Mouse (Mus musculus) frontal cortex, postnatal 25 days (tissue): ENCODE results near the gene Hc.

Source experiments
- DNase-seq, 2 experiments: peaks; one replicate each; pipeline ENCODE4 v3.0.0; 2022; ENCODE audit warnings: low spot score in 2 of 2

Hc gene

GRCm38 (mm10) chr2:35061338-35061737, at the start of gene Hc:
Hc (minus strand) TSS chr2:35061438.
- no peak for DNase-seq

DNA sequence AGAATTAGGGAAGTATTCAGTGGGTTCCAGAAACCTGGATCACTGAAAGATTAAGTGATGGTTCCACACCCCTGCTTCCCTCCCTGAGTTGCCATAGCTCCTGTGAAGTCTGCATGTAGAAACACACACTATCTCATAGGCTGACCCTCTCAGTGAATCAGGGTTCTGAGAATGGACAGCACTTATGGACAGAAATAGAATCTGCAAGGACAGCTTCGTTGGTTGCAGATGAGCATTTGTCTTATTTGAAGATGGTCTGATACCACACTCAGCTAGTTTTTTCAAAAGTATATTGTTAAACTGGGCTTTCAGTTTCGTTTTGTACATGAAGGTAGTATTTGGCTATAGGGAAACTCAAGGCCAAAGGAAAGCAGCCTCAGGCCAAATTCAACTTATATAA, 49.3 kb upstream of the Hc start:
- no peak for DNase-seq

GRCm38 (mm10) chr2:35109924-35110304, 48.7 kb upstream of the Hc start:
- DNase-seq, result no peak

DNA sequence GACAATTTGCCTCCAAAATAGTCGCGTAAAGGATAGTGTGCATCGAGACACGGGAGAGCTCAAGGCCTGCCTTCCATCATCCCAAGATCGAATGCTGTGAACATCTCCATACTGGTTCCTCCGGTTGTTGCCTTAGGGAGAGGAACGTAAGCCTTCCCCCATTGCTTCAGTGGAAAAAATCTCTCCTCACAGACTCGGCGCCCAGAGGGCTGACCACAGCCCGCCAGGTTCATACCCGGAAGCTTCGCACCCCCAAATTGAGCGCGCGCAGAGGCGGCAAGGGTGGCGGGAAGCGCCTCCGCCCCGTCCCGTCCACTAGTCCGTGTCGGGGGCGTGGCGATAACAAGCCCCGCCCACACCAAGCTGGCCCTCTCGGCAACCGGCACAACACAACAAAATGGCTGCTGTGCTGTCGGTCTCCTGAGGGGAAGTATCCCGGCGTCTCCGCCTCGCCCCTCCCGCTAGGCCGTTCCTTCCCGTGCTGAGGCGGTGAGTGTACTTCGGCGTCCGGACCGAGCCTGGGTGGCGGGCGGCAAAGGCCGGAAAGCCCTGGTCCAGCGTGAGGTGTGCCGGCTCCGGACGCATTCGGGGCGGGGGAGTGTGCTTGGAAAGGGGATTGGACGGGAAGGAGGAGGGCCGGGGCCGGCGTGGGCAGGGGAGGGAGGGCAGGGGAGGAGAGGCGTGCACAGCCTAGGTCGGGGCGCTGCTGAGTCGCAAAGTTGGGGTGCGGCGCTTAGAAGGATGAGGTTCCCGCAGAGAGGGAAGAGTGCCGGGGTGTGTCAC, 48.1 kb upstream of the Hc start, which contains the start of gene Cntrl:
Cntrl (plus strand) TSS at position 352 of the 783 bp plus-strand sequence.
- peak; percentile 89 to 93 for DNase-seq

GRCm38 (mm10) chr2:35108712-35109111, 47.5 kb upstream of the Hc start:
- peak in 1 of 2 experiments; percentile 15 for DNase-seq

- no peak for DNase-seq
These were observed 46.9 kb upstream of the Hc start for GRCm38 (mm10) chr2:35107984-35108635.

DNA sequence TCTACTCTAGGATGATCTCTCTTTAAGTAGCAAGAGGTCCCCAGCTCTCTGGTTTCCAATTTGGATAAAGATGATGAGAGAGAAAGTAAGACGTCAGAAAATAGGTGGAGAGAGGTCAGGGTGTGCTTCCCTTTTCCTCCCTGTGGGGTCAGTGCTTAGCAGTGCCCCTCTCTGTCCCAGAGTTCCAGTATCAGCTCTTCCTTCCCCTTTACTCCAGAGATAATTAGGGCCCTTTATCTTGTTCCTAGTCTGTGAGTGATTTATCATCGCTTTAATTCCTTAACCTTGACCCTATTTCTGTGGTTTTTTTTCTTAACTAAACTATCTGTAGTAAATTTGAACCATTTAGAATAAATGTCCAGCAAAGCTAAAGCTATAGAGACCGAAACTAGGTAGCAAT, 43.6 kb upstream of the Hc start:
- no peak for DNase-seq

DNA sequence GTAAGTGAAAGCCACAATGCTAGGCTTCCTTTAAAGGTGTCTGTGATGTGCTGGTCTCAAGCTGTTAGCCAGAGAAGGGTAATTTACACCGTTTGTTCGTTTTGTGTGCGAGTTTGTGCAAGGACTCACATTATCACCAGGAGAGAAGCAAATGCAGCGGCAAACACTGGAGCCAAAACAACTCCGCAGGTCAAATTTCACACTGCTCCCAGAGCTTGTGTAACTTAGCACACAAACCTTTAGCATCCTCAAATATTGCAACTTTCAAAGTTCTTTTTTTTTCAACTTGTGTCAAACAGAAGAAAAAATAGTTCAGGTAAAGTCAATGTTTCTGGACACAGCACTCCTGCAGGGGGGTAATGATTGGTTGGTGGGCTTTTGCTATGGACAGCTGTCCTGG, 42.3 kb upstream of the Hc start:
- DNase-seq, result no peak

GRCm38 (mm10) chr2:35102777-35103176, 41.5 kb upstream of the Hc start:
- DNase-seq, result no peak

DNA sequence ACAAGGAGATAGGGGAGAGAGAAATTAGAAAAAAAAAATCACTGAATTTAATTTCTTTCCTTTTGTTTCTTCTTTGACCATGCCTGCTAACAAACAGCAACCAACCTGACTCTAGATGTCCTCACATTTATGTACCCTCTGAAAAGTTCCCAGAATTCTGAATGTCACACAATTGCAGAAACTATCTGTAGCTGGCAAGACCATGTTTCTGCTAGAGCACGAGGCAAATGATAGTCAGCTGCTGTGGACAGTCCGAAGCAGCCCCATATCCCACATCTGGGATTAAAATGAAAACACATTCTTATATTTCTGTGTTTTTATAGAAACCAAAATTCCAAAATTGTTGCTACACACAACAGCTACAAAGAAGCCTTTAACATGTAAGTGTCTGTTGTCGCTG, 40.2 kb upstream of the Hc start, which contains the start of gene AI182371:
AI182371 (minus strand) TSS at position 101 of the 400 bp plus-strand sequence.
- no peak for DNase-seq

DNA sequence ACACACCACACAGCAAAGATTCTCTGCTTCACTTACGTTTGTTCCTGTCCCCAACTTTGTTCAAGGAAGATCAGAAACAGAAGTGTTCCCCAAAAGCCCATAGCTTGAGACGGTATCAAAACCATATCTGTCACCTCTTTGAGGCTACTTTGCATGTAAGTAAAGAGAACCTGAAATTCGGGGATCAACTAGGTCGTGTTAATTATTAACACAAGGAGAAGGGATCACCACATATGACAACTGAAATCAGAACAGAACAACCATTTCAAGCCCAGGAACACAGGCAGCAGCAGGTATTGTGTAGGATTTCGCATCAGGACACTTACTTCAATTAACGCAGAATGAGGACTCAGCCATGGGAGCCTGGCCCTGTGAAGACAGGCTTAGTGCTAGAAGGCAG, 39.3 kb upstream of the Hc start:
- no peak for DNase-seq

DNA sequence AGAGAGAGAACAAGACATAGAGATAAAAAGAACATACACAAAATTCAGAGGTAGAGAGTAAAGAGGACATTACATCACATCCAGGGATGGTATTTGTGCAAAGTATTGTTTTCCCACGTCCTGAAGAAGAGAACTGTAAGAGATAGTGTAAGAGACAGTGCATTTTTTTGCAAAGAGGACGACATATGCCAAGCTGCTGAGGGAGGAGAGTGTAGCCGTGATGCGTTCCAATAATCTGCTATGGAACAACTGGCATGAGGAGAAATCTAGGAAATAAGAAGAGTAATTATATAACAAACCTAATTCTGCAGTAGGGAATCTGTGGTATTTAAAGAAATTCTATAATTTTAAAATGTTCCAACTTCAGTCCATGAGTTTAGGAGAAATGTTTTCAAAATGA, 26.2 kb upstream of the Hc start:
- DNase-seq, result no peak

- DNase-seq, result no peak
These were observed 17.9 kb upstream of the Hc start for GRCm38 (mm10) chr2:35079166-35079565.

DNA sequence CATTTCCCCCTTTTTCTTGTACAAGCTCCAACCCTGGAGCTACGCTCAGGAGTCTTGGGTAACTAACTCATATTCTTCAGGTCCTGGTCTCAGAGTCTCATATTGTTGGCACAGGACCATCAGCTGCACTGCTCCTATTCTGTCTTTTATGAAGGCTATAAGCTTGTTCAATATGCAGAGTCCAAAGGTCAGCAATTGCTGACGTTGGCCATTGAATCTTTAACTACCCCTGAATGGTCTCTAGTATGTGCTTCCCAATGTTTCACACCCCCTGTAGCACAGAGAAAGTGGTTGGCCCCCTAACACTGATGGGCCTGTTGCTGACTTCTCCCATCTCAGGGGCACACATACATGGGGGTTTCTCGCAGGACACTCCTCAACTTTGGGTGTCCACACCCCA, 13.1 kb upstream of the Hc start:
- no peak for DNase-seq

GRCm38 (mm10) chr2:35072547-35072946, 11.3 kb upstream of the Hc start:
- no peak for DNase-seq

- no peak for DNase-seq
These were observed 9.0 kb upstream of the Hc start for GRCm38 (mm10) chr2:35070275-35070674.

DNA sequence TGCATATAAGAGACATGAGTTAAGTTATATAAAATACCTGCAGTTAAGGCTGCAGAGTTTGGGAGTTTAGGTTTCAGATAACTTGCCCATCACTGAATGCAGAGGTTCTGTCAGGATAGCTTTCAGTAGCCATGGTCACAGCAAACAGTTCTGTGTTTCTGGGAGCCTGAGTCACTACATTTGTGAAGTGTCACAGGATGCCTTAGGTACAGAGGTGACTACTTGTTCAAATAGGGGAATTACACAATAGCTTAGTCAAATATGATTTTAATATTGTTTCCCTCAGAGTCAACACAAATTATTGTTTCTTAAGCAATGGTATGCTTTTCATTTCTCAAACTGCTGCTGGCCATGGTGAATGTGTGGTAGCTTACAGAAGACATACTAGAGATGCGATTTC, 7.9 kb upstream of the Hc start:
- no peak for DNase-seq

DNA sequence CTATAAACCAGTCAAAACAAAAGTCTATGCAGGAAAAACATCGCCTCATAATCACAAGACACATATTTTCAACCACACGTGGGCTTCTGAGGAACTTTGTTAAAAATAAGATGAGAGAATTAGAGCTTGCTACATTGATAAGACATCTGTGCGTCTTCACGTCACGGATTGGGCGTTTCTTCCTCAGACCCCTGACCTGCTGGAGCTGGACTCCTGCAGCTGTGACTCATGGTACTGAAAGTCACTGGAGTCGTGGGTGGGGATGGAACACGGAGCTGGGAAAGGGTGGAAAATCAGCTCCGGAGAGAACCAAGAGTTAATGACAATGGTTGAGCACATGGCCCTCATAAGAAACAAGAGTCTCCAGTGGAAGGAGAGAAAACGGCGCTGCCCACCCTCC, 5.9 kb upstream of the Hc start:
- DNase-seq, result no peak

- DNase-seq, result no peak
These were observed 5.4 kb upstream of the Hc start for GRCm38 (mm10) chr2:35066525-35067082.

- DNase-seq, result no peak
These were observed 2.2 kb upstream of the Hc start for GRCm38 (mm10) chr2:35063333-35064030.

DNA sequence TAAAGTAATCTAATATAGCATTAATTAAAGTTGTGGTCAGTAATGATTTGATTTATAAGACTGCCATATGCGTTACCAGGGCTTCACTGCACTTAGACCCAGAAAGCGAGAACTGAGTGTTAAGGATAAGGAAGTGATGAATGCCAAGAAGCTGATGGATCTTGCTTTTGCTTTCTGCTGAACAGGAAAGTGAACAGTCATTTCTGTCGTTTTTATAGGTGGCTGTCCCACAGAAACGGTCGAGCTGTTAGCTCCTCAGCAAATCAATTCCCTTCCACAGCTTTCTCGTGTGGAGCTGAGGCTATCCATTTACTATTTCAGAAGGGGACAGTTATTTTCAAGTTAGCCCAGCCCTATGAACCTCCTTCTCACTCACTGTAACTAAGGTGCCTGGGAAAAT, 341 bp downstream of the Hc start:
- DNase-seq, result no peak

DNA sequence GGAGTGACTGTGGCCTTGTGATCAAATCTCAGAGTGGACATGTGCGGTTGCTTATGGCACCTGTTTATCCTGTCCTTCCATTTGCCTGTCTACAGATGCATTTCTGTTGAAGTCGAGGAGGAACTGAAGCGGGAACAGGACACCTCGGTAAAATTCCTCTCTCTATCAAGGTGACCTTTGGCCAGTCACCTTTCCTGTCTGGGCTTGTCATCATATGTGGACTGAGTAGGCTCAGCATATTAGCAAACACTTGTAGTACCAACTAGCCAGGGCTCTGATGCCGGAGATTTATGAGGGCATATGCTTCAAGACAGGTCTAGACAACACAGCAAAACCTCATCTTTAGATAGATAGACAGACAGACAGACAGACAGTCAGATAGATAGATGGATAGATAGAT, 982 bp downstream of the Hc start:
- no peak for DNase-seq
